Mouse (Mus musculus): Measurements from ENCODE around the gene Mybpc2. TPM values are rescaled to one million over a fixed set of nuclear protein-coding genes. Genes with fewer than 3 reads are reported as not detected.

The Mybpc2 gene
- total and polyA plus RNA-seq, 3 experiments = 2.0 to 8.3 (median 5.0) TPM

DNA sequence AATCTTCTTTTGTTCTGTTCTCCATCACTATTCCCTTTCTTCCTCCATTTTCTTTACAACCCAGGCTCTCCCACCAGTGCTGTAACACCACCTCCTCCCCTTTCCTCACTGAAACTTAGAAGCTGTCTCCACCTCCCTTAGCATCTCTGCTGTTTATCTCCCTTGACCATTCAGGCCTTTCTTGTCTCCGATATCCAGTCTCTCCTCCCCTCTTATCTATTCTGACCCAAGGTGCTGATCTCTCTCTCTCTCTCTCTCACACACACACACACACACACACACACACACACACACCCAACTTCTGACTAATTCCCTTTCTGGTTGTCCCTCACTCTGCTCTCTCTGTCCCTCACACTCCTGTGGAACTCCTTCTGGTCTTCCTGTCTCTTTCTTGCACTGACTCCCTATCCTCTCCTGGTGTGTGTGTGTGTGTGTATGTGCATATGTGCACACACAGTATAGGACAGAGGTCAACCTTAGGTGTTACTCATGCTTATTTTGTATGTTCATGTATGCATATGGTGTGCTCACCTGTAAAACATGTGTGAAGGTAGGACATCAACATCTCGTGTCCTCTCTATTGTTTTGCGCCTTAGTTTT lies 41.5 kb downstream of the Mybpc2 start:
- no peak overlapping the region for H3K9ac ChIP-seq (ENCODE audit: insufficient read depth, low read depth)
- no peaks in the 10 kb centered on the region for H3K4me1 ChIP-seq (ENCODE audit: control insufficient read depth in 1 of 2, insufficient read depth in 2 of 2)
- no peak overlapping the region for H3K27ac ChIP-seq (ENCODE audit: insufficient read depth, low read depth)
- no peak overlapping the region for H3K4me3 ChIP-seq (replicated peaks in 1 of 3; ENCODE audit: low read depth in 2 of 3, low read length in 2 of 3, poor library complexity in 1 of 3)
- peaks cover 40% of the 10 kb centered on the region for H3K27me3 ChIP-seq (replicated peaks)
- dilution Hi-C loops (cut with MboI; ENCODE audit: extremely low pct_ligation_motif_present, extremely low pct_unique_long_range_greater_than_20kb, low sequenced_read_pairs) = no loop called here
- no peaks in the 10 kb centered on the region for H3K9me3 ChIP-seq (replicated peaks; ENCODE audit: low read length)
- no peak overlapping the region for H3K4me2 ChIP-seq (ENCODE audit: insufficient read depth, low read depth, poor library complexity, severe bottlenecking)
- H3K36me3 ChIP-seq (replicated peaks in 1 of 2; ENCODE audit: control insufficient read depth in 1 of 2, insufficient read depth in 1 of 2, low read length in 1 of 2) = peaks cover 0 to 22% of the 10 kb centered on the region in 2 experiments
- no peak for DNase-seq (ENCODE audit: extremely low read depth)
- in situ Hi-C loops (cut with MboI; ENCODE audit: low pct_ligation_motif_present, low pct_unique_long_range_greater_than_20kb, low sequenced_read_pairs) = loop anchor here (10.0 kb wide), 1 partner anchor 98 kb away; the partner anchor contains the start of genes 1700008O03Rik and Syt3
- no peak for TF ChIP-seq PAX5 (IDR thresholded peaks at IDR 0.05; ENCODE audit: low read length)
- no peak for TF ChIP-seq GABPA (IDR thresholded peaks at IDR 0.05; ENCODE audit: insufficient replicate concordance, low read depth, low read length)
- no peak for TF ChIP-seq USF2 (conservative IDR thresholded peaks at IDR 0.05; ENCODE audit: low read depth, low read length)
- no peak for TF ChIP-seq RAD21 (IDR thresholded peaks at IDR 0.05; ENCODE audit: low read depth, low read length)
- TF ChIP-seq UBTF (IDR thresholded peaks at IDR 0.05; ENCODE audit: low read depth, low read length) = no peak
- TF ChIP-seq TBP (conservative IDR thresholded peaks at IDR 0.05; ENCODE audit: low read depth, low read length) = no peak
- no peak for TF ChIP-seq BHLHE40 (IDR thresholded peaks at IDR 0.05; ENCODE audit: low read depth, low read length)
- no peak for TF ChIP-seq ZKSCAN1 (IDR thresholded peaks at IDR 0.05; ENCODE audit: borderline replicate concordance, low read depth, low read length)
- no peaks in the 10 kb centered on the region for H3K79me2 ChIP-seq (replicated peaks; ENCODE audit: control insufficient read depth, extremely low read depth, insufficient read depth, poor library complexity, severe bottlenecking)

DNA sequence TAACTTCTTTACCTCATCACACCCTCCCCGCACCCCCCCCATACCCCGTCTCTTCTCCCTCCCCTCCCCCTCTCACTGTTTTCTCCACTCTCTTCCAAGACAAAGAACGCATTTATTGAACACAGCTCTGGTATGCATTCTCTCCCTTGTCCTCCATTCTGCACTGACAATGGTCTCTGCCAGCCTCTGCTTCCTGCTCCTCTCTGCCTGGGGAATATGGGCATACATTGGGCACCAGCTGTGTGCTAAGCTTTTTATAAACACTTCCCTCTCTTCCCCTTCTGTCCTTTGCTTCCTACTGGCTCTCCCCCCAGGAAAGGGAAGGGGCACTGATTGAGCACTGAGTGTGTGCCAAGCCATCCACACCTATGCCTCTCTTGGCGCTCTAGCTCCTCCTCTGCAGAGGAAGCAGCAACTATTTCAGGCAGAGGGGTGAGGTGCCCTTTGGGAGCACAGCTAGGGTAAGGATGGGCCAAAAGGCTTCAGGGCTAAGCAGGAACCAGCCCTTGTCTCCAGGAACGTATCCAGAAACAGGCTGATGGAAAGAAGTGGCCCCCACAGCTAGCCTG lies 49.3 kb downstream of the Mybpc2 start:
- H3K4me2 ChIP-seq (ENCODE audit: insufficient read depth, low read depth, poor library complexity, severe bottlenecking) = no peak overlapping the region
- no peak overlapping the region for H3K4me3 ChIP-seq (replicated peaks in 1 of 3; ENCODE audit: low read depth in 2 of 3, low read length in 2 of 3, poor library complexity in 1 of 3)
- H3K9ac ChIP-seq (ENCODE audit: insufficient read depth, low read depth) = no peak overlapping the region
- H3K27me3 ChIP-seq (replicated peaks) = peaks cover 50% of the 10 kb centered on the region
- TF ChIP-seq JUN (IDR thresholded peaks at IDR 0.05; ENCODE audit: insufficient read depth, low read depth, low read length) = no peak
- no peak for TF ChIP-seq MXI1 (IDR thresholded peaks at IDR 0.05; ENCODE audit: low read depth, low read length)
- TF ChIP-seq CHD2 (IDR thresholded peaks at IDR 0.05; ENCODE audit: low read length) = no peak
- no peak for TF ChIP-seq ZKSCAN1 (IDR thresholded peaks at IDR 0.05; ENCODE audit: borderline replicate concordance, low read depth, low read length)
- no peak for TF ChIP-seq NELFE (IDR thresholded peaks at IDR 0.05; ENCODE audit: low read depth, low read length)
- no peak for TF ChIP-seq POLR2A (IDR thresholded peaks at IDR 0.05; ENCODE audit: low read depth, low read length)
- no peak for TF ChIP-seq ZNF384 (IDR thresholded peaks at IDR 0.05; ENCODE audit: low read depth, low read length)
- TF ChIP-seq MEF2A (IDR thresholded peaks at IDR 0.05; ENCODE audit: borderline replicate concordance, low read depth, low read length) = no peak
- no peak for TF ChIP-seq MYC (IDR thresholded peaks at IDR 0.05; ENCODE audit: low read depth, low read length)
- TF ChIP-seq EP300 (IDR thresholded peaks at IDR 0.05; ENCODE audit: low read length) = no peak
- no peak for TF ChIP-seq NRF1 (IDR thresholded peaks at IDR 0.05; ENCODE audit: low read depth, low read length)
- TF ChIP-seq JUND (conservative IDR thresholded peaks at IDR 0.05; ENCODE audit: low read depth, low read length) = no peak
- TF ChIP-seq ZC3H11A (IDR thresholded peaks at IDR 0.05; ENCODE audit: low read depth, low read length) = no peak
- TF ChIP-seq TCF12 (IDR thresholded peaks at IDR 0.05; ENCODE audit: low read depth, low read length) = no peak
- no peak for TF ChIP-seq HCFC1 (IDR thresholded peaks at IDR 0.05; ENCODE audit: low read depth, low read length)
- TF ChIP-seq UBTF (IDR thresholded peaks at IDR 0.05; ENCODE audit: low read depth, low read length) = no peak
- no peak for TF ChIP-seq MAX (IDR thresholded peaks at IDR 0.05; ENCODE audit: low read length)
- no peak for TF ChIP-seq IRF4 (IDR thresholded peaks at IDR 0.05; ENCODE audit: low read depth, low read length)
- H3K79me2 ChIP-seq (replicated peaks; ENCODE audit: control insufficient read depth, extremely low read depth, insufficient read depth, poor library complexity, severe bottlenecking) = no peaks in the 10 kb centered on the region
- no peak overlapping the region for H3K27ac ChIP-seq (ENCODE audit: insufficient read depth, low read depth)
- H3K4me1 ChIP-seq (ENCODE audit: control insufficient read depth in 1 of 2, insufficient read depth in 2 of 2) = peaks cover 4 to 15% of the 10 kb centered on the region in 2 experiments; a peak in 2 of 4 replicates
- in situ Hi-C loops (cut with MboI; ENCODE audit: low pct_ligation_motif_present, low pct_unique_long_range_greater_than_20kb, low sequenced_read_pairs) (no loop called here), dilution Hi-C loops (cut with MboI; ENCODE audit: extremely low pct_ligation_motif_present, extremely low pct_unique_long_range_greater_than_20kb, low sequenced_read_pairs) (no loop called here)
- H3K36me3 ChIP-seq (replicated peaks in 1 of 2; ENCODE audit: control insufficient read depth in 1 of 2, insufficient read depth in 1 of 2, low read length in 1 of 2) = peaks cover 4 to 18% of the 10 kb centered on the region in 2 experiments
- no peak for DNase-seq (ENCODE audit: extremely low read depth)
- H3K9me3 ChIP-seq (replicated peaks; ENCODE audit: low read length) = no peaks in the 10 kb centered on the region
